Mouse (Mus musculus): ENCODE data around the gene Cox5a.
A peak's percentile ranks its signal among the peaks of the same experiment; 100 is the strongest.

Gene Cox5a

GRCm38 (mm10) chr9:57521056-57521911, at the start of gene Cox5a:
Gene Cox5a, plus strand, starts transcription at chr9:57521274.
- peak; percentile 96 to 98 for DNase-seq (ENCODE audit: inconsistent age in 2 of 2, low spot score in 1 of 2)

- DNase-seq (ENCODE audit: inconsistent age in 2 of 2, low spot score in 1 of 2) = peak; percentile 80 to 94
These were observed 35.3 kb upstream of the Cox5a start for GRCm38 (mm10) chr9:57485774-57486173.

DNA sequence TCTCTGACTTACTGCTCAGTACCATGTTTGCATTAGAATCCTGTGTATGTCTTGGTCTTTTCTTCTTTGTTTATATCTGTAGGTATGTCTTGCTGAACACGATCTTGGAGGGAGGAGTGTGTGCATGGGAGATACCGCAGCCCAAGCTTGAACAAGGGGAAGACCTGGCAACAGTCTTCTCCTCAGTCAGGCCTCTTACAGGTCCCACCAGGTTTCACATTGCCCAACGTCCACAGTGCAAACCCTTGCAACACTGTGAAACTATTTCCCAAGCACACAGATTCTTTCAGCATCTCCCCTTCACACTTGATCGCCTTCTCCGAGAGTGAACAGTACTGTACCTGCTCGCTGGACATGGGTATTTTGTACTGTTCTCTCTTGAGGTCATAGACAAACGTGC, 33.3 kb upstream of the Cox5a start:
- DNase-seq (ENCODE audit: inconsistent age in 2 of 2, low spot score in 1 of 2) = peak in 1 of 2 experiments; percentile 35

GRCm38 (mm10) chr9:57493532-57493931, 27.5 kb upstream of the Cox5a start:
- peak in 1 of 2 experiments; percentile 35 for DNase-seq (ENCODE audit: inconsistent age in 2 of 2, low spot score in 1 of 2)

DNA sequence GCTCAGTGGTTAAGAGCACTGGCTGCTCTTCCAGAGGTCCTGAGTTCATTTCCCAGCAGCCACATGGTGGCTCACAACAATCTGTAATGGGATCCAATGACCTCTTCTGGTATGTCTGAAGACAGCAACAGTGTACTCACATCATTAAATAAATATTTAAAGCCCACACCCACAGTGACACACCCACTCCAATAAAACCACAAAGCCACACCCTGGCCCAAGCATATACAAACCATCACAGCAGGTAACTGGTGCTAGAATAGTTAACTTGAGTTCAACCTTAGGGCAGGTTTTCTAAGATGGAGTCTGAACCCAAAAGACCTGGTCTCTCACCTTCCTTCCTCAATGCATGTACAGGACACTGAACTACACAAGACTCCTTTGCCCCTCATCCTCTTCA, 26.1 kb upstream of the Cox5a start:
- DNase-seq (ENCODE audit: inconsistent age in 2 of 2, low spot score in 1 of 2) = no peak

DNA sequence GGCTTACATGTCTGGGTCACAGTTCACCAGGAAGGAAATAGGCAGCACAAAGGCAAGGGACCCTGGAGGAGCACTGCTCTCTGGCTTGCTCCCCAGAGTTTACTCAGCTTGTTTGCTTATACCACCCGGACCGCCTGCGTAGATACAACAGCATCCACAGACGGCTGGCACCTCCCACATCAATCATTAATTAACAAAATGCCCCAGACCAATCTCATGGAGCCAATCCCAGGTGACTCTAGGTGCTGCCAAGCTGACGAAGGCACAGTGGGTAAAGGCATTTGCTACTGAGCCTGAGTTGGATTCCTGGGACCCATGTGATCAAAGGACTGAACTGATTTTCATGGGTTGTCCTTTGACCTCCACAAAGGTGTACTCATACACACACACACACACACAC, 23.8 kb upstream of the Cox5a start:
- no peak for DNase-seq (ENCODE audit: inconsistent age in 2 of 2, low spot score in 1 of 2)

DNA sequence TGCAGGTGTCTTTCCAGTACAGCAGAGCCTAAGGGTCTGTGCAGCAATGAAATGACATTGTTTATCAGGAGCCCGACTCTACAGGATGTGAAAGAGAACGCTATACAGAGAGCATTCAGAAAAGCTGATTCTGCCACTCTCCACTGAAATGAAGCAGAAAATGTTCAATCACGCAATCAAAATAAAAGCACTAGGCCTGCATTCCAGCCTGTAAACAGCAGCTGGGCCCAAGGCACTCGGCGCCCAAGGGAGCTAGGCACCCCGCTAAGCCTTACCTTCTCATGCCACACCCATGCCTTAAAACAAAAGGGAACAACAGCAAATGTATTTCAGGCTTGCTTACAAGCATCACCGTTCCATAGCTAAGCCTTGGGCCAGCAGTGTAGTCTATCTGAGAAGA, 22.5 kb upstream of the Cox5a start:
- DNase-seq (ENCODE audit: inconsistent age in 2 of 2, low spot score in 1 of 2) = no peak

- no peak for DNase-seq (ENCODE audit: inconsistent age in 2 of 2, low spot score in 1 of 2)
These were observed 19.6 kb upstream of the Cox5a start for GRCm38 (mm10) chr9:57501452-57501851.

DNA sequence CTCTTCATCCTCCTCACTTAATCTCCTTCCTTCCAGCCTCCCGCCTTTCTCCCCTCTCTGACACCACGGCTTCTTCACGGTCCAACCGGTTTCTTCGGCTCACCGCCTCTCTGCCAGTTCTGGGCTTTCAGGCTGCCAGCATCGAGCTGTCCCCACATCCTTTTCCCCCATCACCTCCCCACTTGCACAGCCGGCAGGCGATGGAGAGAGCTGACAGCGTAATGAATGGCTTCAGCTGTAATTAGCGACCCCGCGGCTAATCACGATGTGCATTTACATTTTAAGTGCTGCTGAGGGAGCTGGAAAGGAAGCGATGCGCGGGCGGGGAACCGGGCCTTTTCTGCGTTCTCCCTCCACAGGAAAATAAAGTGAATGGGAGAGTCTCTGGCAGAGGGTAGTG, 19.2 kb upstream of the Cox5a start:
- peak in 1 of 2 experiments; percentile 21 for DNase-seq (ENCODE audit: inconsistent age in 2 of 2, low spot score in 1 of 2)

DNA sequence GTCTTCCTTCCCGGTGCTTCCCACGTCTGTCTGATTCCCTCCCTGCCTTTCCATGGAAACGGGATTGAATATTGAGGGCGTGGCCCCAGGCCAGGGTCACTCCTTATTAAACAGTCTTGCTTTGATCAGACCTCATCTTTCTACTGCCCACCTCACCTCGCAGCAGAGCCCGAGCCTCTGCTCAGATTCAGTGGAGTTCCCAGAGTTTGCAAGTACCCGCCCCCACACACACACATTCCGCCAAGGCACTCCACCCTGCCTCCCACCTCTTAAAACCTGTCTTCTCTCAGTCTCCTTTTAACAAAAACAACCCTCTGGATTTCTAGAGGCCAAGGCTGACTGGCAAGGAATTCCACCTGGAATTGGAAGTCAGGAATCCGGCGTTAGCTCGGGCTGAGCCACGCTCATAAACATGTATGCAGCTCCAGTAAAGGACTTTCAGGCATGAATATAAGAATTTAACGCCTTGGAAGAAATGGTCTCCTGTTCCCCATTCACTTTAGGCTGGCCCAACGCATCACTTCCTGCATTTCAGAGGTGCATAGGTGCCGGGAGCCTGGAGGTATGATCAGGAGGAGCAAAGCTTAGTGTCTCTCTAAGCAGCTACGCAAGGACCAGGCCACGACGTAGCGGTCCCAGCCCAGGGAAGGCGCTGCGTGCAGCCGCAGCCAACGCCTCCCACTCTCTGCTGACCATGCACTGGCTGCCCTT, 18.0 kb upstream of the Cox5a start:
- DNase-seq (ENCODE audit: inconsistent age in 2 of 2, low spot score in 1 of 2) = no peak

- peak; percentile 81 to 91 for DNase-seq (ENCODE audit: inconsistent age in 2 of 2, low spot score in 1 of 2)
These were observed 17.3 kb upstream of the Cox5a start, which contains the start of gene Rpp25 for GRCm38 (mm10) chr9:57503622-57504380. Gene Rpp25, plus strand, starts transcription at chr9:57504026.

DNA sequence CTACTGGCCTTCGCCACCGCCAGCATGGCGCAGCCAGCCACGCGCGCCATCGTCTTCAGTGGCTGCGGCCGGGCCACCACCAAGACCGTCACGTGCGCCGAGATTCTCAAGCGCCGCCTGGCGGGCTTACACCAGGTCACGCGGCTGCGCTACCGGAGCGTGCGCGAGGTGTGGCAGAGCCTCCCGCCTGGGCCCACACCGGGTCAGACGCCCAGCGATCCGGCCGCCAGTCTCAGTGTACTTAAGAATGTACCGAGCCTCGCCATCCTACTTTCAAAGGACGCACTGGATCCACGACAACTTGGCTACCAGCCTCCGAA, 16.7 kb upstream of the Cox5a start:
- DNase-seq (ENCODE audit: inconsistent age in 2 of 2, low spot score in 1 of 2) = peak; percentile 67 to 82

DNA sequence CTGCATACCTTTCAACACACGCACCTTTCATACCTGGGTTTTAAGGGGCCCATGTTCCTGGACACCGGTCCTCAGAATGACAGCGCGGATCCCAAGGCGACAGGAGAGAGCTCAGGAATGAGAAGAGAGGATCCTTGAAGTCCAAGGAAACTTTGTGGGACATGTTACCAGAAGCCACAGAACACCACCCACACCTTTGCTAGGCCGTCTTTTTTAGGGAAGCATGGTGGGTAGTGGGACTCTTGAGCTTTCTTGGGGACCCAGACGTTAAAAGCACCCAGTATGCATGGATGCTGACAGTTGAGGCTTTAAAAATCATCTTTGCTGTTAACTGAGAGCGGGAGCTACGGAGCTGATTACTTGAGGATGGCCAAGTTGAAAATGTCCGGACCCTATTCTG, 16.2 kb upstream of the Cox5a start:
- DNase-seq (ENCODE audit: inconsistent age in 2 of 2, low spot score in 1 of 2) = no peak

- DNase-seq (ENCODE audit: inconsistent age in 2 of 2, low spot score in 1 of 2) = peak; percentile 87 to 91
These were observed 15.4 kb upstream of the Cox5a start for GRCm38 (mm10) chr9:57505700-57506099.

- DNase-seq (ENCODE audit: inconsistent age in 2 of 2, low spot score in 1 of 2) = no peak
These were observed 10.5 kb upstream of the Cox5a start for GRCm38 (mm10) chr9:57510577-57510976.

DNA sequence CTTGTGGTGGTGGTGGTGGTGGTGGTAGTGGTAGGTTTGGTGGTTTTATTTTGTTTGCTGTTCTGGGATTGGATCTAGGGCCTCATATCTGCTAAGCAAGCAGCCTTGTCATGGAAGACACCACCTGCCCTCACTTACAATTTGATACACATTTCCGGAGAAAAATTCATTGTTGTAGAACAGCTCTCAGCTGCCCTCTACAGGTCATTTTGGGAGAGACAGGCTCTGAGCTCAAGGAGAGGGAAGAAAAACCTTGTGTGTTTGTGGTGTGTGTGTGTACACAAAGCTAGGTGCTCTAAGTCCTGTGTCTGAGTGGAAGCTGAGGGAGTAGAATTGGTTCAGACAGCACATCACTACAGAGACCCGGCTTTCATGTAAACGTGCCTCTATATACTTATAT, 4.0 kb upstream of the Cox5a start:
- DNase-seq (ENCODE audit: inconsistent age in 2 of 2, low spot score in 1 of 2) = peak; percentile 43 to 85

- DNase-seq (ENCODE audit: inconsistent age in 2 of 2, low spot score in 1 of 2) = no peak
These were observed 559 bp upstream of the Cox5a start for GRCm38 (mm10) chr9:57520375-57521055.

GRCm38 (mm10) chr9:57522114-57522860, 1.2 kb downstream of the Cox5a start:
- peak in 1 of 2 experiments; percentile 37 for DNase-seq (ENCODE audit: inconsistent age in 2 of 2, low spot score in 1 of 2)

DNA sequence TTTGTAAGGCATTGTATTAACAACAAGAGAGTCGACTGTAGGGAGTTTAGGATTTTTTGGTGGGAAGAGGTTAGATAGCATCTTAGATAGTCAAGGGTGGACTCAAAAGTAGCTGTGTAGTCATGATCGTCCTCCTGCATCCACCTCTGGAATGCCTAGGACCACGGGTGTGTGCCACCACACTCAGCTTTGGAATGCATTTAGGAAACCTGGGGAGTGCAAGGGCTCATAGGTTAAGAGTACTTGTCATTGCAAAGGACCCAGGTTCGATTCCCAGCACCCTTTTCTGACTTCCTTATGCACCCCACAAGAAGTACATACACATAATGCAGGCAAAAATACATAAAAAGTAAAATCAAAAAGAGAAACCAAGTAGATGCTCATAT, 1.8 kb downstream of the Cox5a start:
- no peak for DNase-seq (ENCODE audit: inconsistent age in 2 of 2, low spot score in 1 of 2)

DNA sequence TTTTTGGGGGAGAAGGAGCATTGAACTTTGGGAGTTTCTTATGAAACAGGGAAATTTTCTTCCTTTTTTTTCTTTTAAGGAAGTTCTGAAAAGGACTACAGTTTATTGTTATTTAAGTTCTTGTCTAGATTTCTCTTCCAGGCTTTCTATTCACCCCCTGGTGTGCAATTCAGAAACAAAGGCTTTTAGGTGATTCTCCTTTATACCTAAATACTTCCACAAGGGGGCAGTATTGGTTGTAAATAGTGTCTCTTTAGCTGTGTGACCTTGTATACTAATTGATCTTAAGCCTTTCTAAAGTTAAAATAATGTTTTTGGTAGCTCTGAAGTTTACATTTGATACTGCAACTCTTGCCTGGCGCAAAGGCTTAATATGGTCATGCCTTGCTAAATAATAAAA, 2.7 kb downstream of the Cox5a start:
- DNase-seq (ENCODE audit: inconsistent age in 2 of 2, low spot score in 1 of 2) = peak in 1 of 2 experiments; percentile 62
